Mouse (Mus musculus) Patski (cell line): ENCODE data around the gene Dab1. TPM values are rescaled to one million over a fixed set of nuclear protein-coding genes. Genes with fewer than 3 reads are reported as not detected.

Experiments
- ATAC-seq: fragments of 100-300 bp; one replicate; pipeline ENCODE4 v1.8.0; 2021
- CTCF ChIA-PET: fragments of 350-600 bp; sonication (Branson Sonifier 250); formaldehyde crosslinking; loops from one replicate; lab custom pipeline; 2022; ENCODE audit warnings: inconsistent platforms; lab: Charles Lee
- POLR2A ChIA-PET: fragments of 350-600 bp; sonication (Branson Sonifier 250); formaldehyde crosslinking; loops from one replicate; lab custom pipeline; 2022; ENCODE audit warnings: antibody characterized with exemption, inconsistent platforms; lab: Charles Lee
- DNase-seq: peaks from one replicate; pipeline ENCODE4 v3.0.0-alpha.2; 2011; ENCODE audit warnings: low read depth, low spot score
- H3K27me3 ChIP-seq: fragments of 371-371 bp; one replicate; pipeline ENCODE4 v1.5.1; 2021
- CTCF ChIP-seq: fragments of 100-300 bp; IDR thresholded peaks from one replicate; pipeline ENCODE4 v1.5.1; 2021
- in situ Hi-C: fragments of 300-500 bp; cut with MboI; formaldehyde crosslinking; loops from 3 replicates; pipeline ENCODE4 v1.11.1; 2018; ENCODE audit warnings: low pct_unique_long_range_greater_than_20kb, mixed read lengths
- polyA plus RNA-seq: library from polyadenylated mRNA; unstranded; gene quantifications from one replicate; pipeline ENCODE4 v1.2.3, GENCODE M21; 2021

Dab1 gene
- polyA plus RNA-seq, 1 experiment from 2014 or later = 0.08 TPM

DNA sequence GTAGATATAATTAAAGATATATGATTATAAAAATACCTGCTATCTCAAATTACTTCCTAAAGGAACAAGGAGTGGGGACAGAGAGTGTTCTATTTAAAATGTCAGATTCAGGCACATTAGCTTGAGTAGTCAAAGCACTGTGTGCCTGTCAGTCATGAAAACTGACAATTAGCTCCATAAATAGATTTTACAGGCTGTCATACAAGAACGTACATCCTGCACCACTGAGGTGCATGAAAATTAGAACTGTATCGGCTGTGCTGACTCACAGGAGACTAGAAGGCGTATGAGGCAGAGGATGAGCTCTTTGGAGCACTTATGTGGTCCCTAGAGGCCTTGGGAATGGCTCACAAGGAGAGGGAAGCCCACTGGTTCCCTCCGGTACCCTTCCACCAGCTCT lies 882.1 kb downstream of the Dab1 start:
- no peak for TF ChIP-seq CTCF
- CTCF ChIA-PET = interaction anchor here (2.2 kb wide), 1 partner anchor 13 kb away, joined by 9 read pairs; no protein-coding TSS in a partner anchor
- no peaks in the 10 kb centered on the region for H3K27me3 ChIP-seq
- POLR2A ChIA-PET = no interaction called here
- in situ Hi-C loops = no loop called here
- no peak for DNase-seq
- ATAC-seq = no peak

DNA sequence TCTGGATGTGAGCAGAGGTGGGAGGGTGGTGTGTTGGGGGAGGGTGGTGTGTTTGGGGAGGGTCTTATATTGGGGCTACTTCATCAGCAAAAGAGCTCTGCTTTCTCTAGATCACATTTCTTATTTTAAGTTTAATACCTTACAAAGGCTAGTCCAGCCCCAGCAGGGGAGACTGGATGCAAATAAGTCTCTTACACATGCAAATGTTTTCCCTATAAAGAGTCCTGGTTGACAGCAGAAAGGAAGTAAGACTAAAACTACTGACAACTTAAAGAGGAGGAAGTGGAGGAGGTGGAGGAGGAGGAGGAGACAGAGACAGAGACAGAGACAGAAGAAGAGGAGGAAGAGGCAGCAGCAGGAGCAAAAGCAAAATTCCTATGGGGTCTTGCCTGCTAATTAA lies 885.8 kb downstream of the Dab1 start:
- DNase-seq (no peak), ATAC-seq (no peak)
- in situ Hi-C loops = no loop called here
- H3K27me3 ChIP-seq = no peaks in the 10 kb centered on the region
- ChIA-PET CTCF (no interaction called here), POLR2A (no interaction called here)
- no peak for TF ChIP-seq CTCF

DNA sequence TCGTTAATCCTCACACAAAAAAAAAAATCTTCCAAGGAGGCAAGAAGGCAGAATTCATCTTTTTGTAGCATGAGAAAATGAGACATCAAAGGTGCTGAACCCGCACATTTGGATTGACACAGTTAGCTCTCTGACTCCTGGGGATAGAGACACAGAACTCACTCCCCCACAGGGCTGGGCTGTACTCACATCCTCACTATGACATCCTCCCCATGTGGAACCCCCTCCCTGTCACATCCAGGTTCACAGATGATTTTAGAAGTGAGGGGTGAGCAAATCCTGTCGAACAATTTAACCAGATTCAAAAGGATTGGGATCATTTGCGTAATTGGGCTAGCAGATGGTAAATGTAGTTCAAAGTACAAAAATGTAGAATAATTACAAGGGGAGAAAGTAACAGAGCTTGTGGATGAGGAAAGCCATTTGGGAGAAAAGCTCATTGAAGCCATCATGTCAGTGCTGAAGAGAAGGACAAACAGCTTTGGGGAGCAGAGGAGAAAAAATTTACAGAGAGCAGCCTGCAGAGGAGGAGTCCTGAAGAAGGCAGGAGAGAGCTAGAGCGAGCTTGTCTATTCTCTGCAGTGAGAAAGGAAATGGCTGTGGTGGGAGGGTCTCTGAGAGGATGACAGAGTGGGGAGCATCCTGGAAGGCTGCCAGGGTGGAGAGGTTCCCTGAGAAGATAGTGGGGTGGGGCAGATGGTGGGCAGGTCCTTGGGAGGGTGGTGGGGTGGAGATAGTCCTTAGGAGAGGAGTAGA lies 890.2 kb downstream of the Dab1 start:
- peaks cover 2% of the 10 kb centered on the region for H3K27me3 ChIP-seq
- ChIA-PET CTCF (no interaction called here), POLR2A (no interaction called here)
- no peak for TF ChIP-seq CTCF
- DNase-seq = no peak
- in situ Hi-C loops = no loop called here
- no peak for ATAC-seq

DNA sequence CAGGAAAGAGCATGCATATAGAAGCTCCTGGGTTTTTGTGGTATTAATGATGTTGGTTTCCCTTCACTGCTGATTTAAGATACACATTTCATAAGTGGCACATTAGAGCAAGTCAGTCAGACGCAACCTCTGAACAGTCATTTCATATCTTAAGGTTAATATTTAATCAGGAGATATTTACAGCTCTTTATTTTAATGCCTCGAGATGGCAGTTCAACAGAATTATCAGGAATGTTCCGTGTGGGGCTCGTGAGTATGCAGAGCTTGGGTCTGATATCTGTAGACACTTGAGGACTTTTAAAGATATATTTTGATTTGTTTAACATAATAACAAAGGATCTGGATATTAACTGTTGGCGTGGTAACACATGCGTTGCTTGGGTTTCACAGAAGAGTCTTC lies 892.7 kb downstream of the Dab1 start:
- peaks cover 2% of the 10 kb centered on the region for H3K27me3 ChIP-seq
- ChIA-PET POLR2A (no interaction called here), CTCF (no interaction called here)
- no peak for ATAC-seq
- DNase-seq = no peak
- in situ Hi-C loops = loop anchor here (10.0 kb wide), 1 partner anchor 383 kb away; no protein-coding TSS in a partner anchor
- TF ChIP-seq CTCF = no peak

DNA sequence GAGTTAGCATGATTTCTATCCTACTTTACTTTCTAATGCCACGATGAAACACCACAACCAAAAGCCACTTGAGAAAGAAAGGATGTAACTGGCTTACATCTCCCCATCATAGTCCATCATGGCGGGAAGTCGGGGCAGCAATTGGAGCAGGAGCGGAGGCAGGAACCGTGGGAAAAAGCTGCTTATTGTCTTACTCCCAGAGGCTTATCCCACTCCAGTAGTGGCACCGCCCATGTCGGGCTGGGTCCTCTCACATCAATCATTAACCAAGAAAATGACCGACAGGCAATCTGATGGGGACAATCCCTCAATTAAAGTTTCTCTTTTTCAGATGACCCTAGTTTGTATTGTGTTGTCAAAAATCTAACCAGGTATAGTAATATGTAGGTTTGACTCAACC lies 893.4 kb downstream of the Dab1 start:
- ATAC-seq (no peak), DNase-seq (no peak)
- ChIA-PET CTCF (no interaction called here), POLR2A (no interaction called here)
- in situ Hi-C loops = loop anchor here (10.0 kb wide), 1 partner anchor 382 kb away; no protein-coding TSS in a partner anchor
- peaks cover 2% of the 10 kb centered on the region for H3K27me3 ChIP-seq
- no peak for TF ChIP-seq CTCF

- no peak for TF ChIP-seq CTCF
- DNase-seq (no peak), ATAC-seq (no peak)
- CTCF ChIA-PET = interaction anchor here (1.1 to 2.8 kb wide), 4 partner anchors 12 to 20 kb away, joined by 4 to 10 read pairs (median 10); no protein-coding TSS in a partner anchor
- POLR2A ChIA-PET = no interaction called here
- in situ Hi-C loops = loop anchor here (10.0 kb wide), 1 partner anchor 381 kb away; no protein-coding TSS in a partner anchor
- H3K27me3 ChIP-seq = peaks cover 2% of the 10 kb centered on the region
Measured at GRCm38 (mm10) chr4:104513622-104514021, 894.5 kb downstream of the Dab1 start.

GRCm38 (mm10) chr4:104514568-104515000 lies 895.4 kb downstream of the Dab1 start:
- ATAC-seq (no peak), DNase-seq (no peak)
- ChIA-PET CTCF (interaction anchor here (1.1 to 2.8 kb wide), 6 partner anchors 11 to 376 kb away, joined by 3 to 10 read pairs (median 8); no protein-coding TSS in a partner anchor), POLR2A (no interaction called here)
- TF ChIP-seq CTCF = peak; percentile 71
- in situ Hi-C loops = loop anchor here (10.0 kb wide), 1 partner anchor 380 kb away; no protein-coding TSS in a partner anchor
- peaks cover 2% of the 10 kb centered on the region for H3K27me3 ChIP-seq

DNA sequence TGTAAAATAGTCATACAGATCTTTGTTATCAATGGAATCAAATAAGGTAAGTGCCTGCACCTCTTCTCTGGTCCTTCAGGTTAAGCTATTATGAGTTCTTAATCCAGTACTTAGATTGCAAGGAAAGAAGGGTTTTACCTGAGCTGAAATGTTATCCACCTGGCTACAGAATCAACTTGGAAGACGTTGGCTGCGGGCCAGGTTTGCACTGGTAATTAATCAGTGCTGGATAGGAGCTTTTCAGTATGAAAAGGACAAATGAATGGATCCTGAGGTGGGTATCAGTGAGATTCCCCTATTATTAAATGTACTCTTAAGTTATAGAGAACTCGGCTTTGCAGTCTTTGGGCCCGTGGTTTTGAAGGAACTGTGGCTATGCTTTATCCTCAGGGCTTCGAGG lies 896.5 kb downstream of the Dab1 start:
- peaks cover 2% of the 10 kb centered on the region for H3K27me3 ChIP-seq
- DNase-seq (no peak), ATAC-seq (no peak)
- POLR2A ChIA-PET = no interaction called here
- in situ Hi-C loops = loop anchor here (10.0 kb wide), 1 partner anchor 379 kb away; no protein-coding TSS in a partner anchor
- no peak for TF ChIP-seq CTCF
- CTCF ChIA-PET = interaction anchor here (1.8 to 2.8 kb wide), 4 partner anchors 10 to 375 kb away, joined by 6 to 10 read pairs (median 10); no protein-coding TSS in a partner anchor

GRCm38 (mm10) chr4:104522324-104522723 lies 903.2 kb downstream of the Dab1 start:
- DNase-seq (no peak), ATAC-seq (no peak)
- ChIA-PET CTCF (no interaction called here), POLR2A (no interaction called here)
- peaks cover 3% of the 10 kb centered on the region for H3K27me3 ChIP-seq
- no peak for TF ChIP-seq CTCF
- in situ Hi-C loops = no loop called here

GRCm38 (mm10) chr4:104523776-104524175 lies 904.6 kb downstream of the Dab1 start:
- no peak for TF ChIP-seq CTCF
- H3K27me3 ChIP-seq = peaks cover 3% of the 10 kb centered on the region
- CTCF ChIA-PET = interaction anchor here (1.2 kb wide), 1 partner anchor 44 kb away, joined by 3 read pairs; no protein-coding TSS in a partner anchor
- in situ Hi-C loops = no loop called here
- no peak for DNase-seq
- POLR2A ChIA-PET = no interaction called here
- ATAC-seq = no peak
